Mouse (Mus musculus): ENCODE data around the gene Alox5ap. TPM values are rescaled to one million over a fixed set of nuclear protein-coding genes. Genes with fewer than 3 reads are reported as not detected.
A peak's percentile ranks its signal among the peaks of the same experiment; 100 is the strongest.

The Alox5ap gene
- polyA plus RNA-seq, 1 experiment from 2014 or later = 5.6 TPM

GRCm38 (mm10) chr5:149314514-149315081, 50.0 kb downstream of the Alox5ap start:
- ATAC-seq (ENCODE audit: low FRiP score) (no peak), DNase-seq (ENCODE audit: low spot score) (no peak)
- Histone ChIP-seq H3K4me3 (ENCODE audit: low read depth, low read length) (no peak overlapping the region), H3K36me3 (ENCODE audit: control insufficient read depth, insufficient read depth, low read length) (no peaks in the 10 kb centered on the region), H3K9ac (ENCODE audit: low read depth, low read length) (no peak overlapping the region), H3K4me2 (replicated peaks; ENCODE audit: low read depth, low read length) (no peak overlapping the region), H3K27me3 (ENCODE audit: control insufficient read depth, insufficient read depth, low read length) (no peaks in the 10 kb centered on the region), H3K27ac (ENCODE audit: low read depth, low read length) (no peak overlapping the region), H3K4me1 (replicated peaks; ENCODE audit: control insufficient read depth, insufficient read depth, low read length) (peaks cover 5% of the 10 kb centered on the region; the same call in 1 of the 2 replicates), H3K9me3 (ENCODE audit: control insufficient read depth, low read length) (no peaks in the 10 kb centered on the region)
- 86% methylated on average over 12 of the region's 12 CpGs for WGBS

GRCm38 (mm10) chr5:149316926-149317325, 52.4 kb downstream of the Alox5ap start:
- H3K4me3 ChIP-seq (ENCODE audit: low read depth, low read length) = no peak overlapping the region
- no peaks in the 10 kb centered on the region for H3K9me3 ChIP-seq (ENCODE audit: control insufficient read depth, low read length)
- no peaks in the 10 kb centered on the region for H3K36me3 ChIP-seq (ENCODE audit: control insufficient read depth, insufficient read depth, low read length)
- WGBS = 22% methylated on average over 4 of the region's 4 CpGs
- no peaks in the 10 kb centered on the region for H3K27me3 ChIP-seq (ENCODE audit: control insufficient read depth, insufficient read depth, low read length)
- no peak overlapping the region for H3K27ac ChIP-seq (ENCODE audit: low read depth, low read length)
- peaks cover 19% of the 10 kb centered on the region for H3K4me1 ChIP-seq (replicated peaks; ENCODE audit: control insufficient read depth, insufficient read depth, low read length)
- H3K9ac ChIP-seq (ENCODE audit: low read depth, low read length) = no peak overlapping the region
- H3K4me2 ChIP-seq (replicated peaks; ENCODE audit: low read depth, low read length) = no peak overlapping the region
- DNase-seq (ENCODE audit: low spot score) (peak; percentile 57), ATAC-seq (ENCODE audit: low FRiP score) (peak; percentile 62)

DNA sequence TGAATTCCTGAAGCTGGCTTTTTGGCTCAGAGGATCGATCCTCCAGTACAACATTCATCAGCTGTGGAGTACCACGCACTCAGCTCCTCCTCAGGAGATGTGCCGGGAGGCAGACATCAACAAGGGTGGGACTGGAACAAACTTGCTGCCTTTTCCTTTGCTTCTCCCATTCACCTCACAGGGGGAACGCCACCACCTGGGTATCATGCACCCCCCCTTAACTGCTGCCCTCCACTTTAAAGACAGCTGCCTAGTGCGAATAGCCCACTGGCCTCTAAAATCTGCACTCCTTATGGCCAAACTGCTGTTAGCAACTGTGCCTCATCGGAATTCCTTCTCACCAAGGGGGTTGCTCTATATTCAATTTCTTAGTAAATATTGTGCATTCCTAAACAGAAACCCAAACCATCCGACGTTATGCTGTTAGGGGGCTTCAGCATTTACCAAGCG, 55.3 kb downstream of the Alox5ap start:
- no peak for ATAC-seq (ENCODE audit: low FRiP score)
- Histone ChIP-seq H3K4me1 (replicated peaks; ENCODE audit: control insufficient read depth, insufficient read depth, low read length) (peaks cover 26% of the 10 kb centered on the region), H3K4me2 (replicated peaks; ENCODE audit: low read depth, low read length) (no peak overlapping the region), H3K9me3 (ENCODE audit: control insufficient read depth, low read length) (no peaks in the 10 kb centered on the region), H3K4me3 (ENCODE audit: low read depth, low read length) (no peak overlapping the region), H3K9ac (ENCODE audit: low read depth, low read length) (no peak overlapping the region; the same call in 1 of the 2 replicates), H3K27ac (ENCODE audit: low read depth, low read length) (peak overlapping the region; percentile 88), H3K27me3 (ENCODE audit: control insufficient read depth, insufficient read depth, low read length) (no peaks in the 10 kb centered on the region), H3K36me3 (ENCODE audit: control insufficient read depth, insufficient read depth, low read length) (no peaks in the 10 kb centered on the region)
- WGBS = 25% methylated on average over 9 of the region's 9 CpGs
- peak; percentile 32 for DNase-seq (ENCODE audit: low spot score)

DNA sequence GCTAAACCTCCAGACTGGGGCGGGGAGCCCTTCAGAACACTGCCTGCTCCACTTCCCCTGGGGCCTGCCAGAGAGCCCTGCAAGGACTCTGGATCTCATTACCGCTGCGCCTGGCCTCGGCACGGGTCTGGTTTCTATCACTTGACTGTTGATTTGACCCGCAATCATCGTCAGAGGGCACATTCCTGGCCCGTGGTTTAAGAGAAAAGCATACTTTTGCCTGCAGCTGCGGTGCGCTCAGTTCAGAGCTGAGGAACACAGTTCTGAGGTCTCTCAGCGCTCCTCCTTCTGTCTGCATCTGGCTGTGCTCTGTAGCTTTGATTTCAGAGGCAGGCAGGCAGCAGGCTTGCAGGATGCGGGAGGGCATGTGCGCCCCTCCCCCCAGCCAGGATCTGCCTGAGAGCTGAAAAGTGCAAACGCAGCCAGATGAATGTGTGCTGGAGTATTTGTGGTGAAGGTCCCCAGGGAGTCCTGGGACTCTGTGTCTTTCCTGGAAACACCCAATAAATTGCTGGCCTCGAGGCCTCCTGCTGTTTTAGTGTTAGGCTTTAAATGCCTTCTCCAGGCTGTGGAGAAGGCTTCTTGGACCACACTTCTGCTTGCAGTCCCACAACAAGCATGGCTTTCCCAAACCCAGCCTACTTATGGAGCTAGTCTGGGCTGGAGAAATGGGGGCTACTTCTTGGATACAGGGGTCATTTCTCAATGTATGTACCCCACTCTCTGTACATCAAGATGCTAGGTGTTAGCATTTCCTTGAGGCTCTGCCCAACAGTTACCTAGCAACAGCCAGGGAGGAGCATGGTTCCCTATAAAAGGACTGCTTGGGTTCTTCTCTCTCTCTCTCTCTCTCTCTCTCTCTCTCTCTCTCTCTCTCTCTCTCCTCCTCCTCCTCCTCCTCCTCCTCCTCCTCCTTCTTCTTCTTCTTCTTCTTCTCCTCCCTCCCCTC, 56.2 kb downstream of the Alox5ap start:
- DNase-seq (ENCODE audit: low spot score) (peak; percentile 86), ATAC-seq (ENCODE audit: low FRiP score) (peak; percentile 77)
- peak overlapping the region; percentile 59 for H3K9ac ChIP-seq (ENCODE audit: low read depth, low read length)
- no peaks in the 10 kb centered on the region for H3K9me3 ChIP-seq (ENCODE audit: control insufficient read depth, low read length)
- peak overlapping the region; percentile 38 for H3K4me2 ChIP-seq (replicated peaks; ENCODE audit: low read depth, low read length)
- H3K4me1 ChIP-seq (replicated peaks; ENCODE audit: control insufficient read depth, insufficient read depth, low read length) = peaks cover 26% of the 10 kb centered on the region
- H3K27ac ChIP-seq (ENCODE audit: low read depth, low read length) = peak overlapping the region; percentile 88
- H3K4me3 ChIP-seq (ENCODE audit: low read depth, low read length) = no peak overlapping the region
- H3K36me3 ChIP-seq (ENCODE audit: control insufficient read depth, insufficient read depth, low read length) = no peaks in the 10 kb centered on the region
- WGBS = 0% methylated on average over 15 of the region's 15 CpGs
- H3K27me3 ChIP-seq (ENCODE audit: control insufficient read depth, insufficient read depth, low read length) = no peaks in the 10 kb centered on the region

DNA sequence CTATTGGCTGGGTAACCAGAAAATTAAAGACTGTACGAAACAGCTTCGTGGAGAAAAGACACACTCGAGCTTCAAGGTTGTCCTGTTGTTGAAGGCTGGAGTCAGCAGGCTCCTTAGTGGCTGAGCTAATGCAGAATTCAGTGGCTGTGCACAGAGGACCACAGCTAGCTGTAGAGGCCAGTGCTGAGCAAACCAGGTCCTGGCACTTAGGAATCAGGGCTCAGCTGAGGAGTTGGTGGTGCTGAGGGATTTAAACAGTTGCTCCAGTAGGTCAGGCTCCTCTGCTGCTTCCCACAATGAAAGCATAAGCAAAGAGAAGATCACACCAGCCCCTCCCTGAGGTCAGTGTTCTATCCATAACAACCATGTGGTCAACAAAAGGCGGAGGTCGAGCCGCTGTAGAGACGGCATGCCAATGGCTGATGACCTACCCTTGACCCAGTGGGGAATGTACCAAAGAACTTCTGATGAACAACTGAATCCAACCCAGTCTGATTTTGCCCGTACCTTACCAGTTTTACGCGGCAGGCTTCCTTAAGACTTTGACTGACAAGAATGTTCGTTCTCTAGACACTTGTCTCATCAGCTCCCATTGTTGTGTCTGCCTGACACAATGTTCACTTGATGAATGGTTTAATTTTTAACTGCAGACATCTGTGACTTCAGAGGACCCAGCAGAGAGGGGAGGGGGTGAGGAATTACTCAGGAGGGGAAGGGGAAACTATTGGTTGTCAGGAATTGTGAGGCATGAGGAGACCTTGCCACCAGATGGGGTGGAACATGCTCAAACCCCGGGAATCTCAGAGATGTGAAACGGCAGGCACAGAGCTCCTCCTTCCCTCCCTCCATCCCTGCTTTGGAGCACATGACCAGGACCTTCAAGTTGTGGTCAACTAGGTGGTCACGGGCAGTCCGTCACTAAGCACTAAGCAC, 57.6 kb downstream of the Alox5ap start:
- Histone ChIP-seq H3K4me2 (replicated peaks; ENCODE audit: low read depth, low read length) (no peak overlapping the region), H3K36me3 (ENCODE audit: control insufficient read depth, insufficient read depth, low read length) (no peaks in the 10 kb centered on the region), H3K4me1 (replicated peaks; ENCODE audit: control insufficient read depth, insufficient read depth, low read length) (peaks cover 23% of the 10 kb centered on the region), H3K27me3 (ENCODE audit: control insufficient read depth, insufficient read depth, low read length) (no peaks in the 10 kb centered on the region), H3K4me3 (ENCODE audit: low read depth, low read length) (no peak overlapping the region), H3K9me3 (ENCODE audit: control insufficient read depth, low read length) (no peaks in the 10 kb centered on the region), H3K9ac (ENCODE audit: low read depth, low read length) (peak overlapping the region; percentile 28; the same call in 1 of the 2 replicates), H3K27ac (ENCODE audit: low read depth, low read length) (peak overlapping the region; percentile 67)
- ATAC-seq (ENCODE audit: low FRiP score) = peak; percentile 33; the same call in 1 of the 2 replicates
- 25% methylated on average over 15 of the region's 15 CpGs for WGBS
- DNase-seq (ENCODE audit: low spot score) = peak; percentile 44

- peak overlapping the region; percentile 24; the same call in 1 of the 2 replicates for H3K27ac ChIP-seq (ENCODE audit: low read depth, low read length)
- ATAC-seq (ENCODE audit: low FRiP score) (no peak), DNase-seq (ENCODE audit: low spot score) (no peak)
- H3K9ac ChIP-seq (ENCODE audit: low read depth, low read length) = no peak overlapping the region
- peaks cover 20% of the 10 kb centered on the region for H3K4me1 ChIP-seq (replicated peaks; ENCODE audit: control insufficient read depth, insufficient read depth, low read length)
- H3K27me3 ChIP-seq (ENCODE audit: control insufficient read depth, insufficient read depth, low read length) = no peaks in the 10 kb centered on the region
- H3K4me3 ChIP-seq (ENCODE audit: low read depth, low read length) = no peak overlapping the region
- no peak overlapping the region for H3K4me2 ChIP-seq (replicated peaks; ENCODE audit: low read depth, low read length)
- 87% methylated on average over 9 of the region's 9 CpGs for WGBS
- H3K9me3 ChIP-seq (ENCODE audit: control insufficient read depth, low read length) = no peaks in the 10 kb centered on the region
- no peaks in the 10 kb centered on the region for H3K36me3 ChIP-seq (ENCODE audit: control insufficient read depth, insufficient read depth, low read length)
Measured at GRCm38 (mm10) chr5:149322938-149323553, 58.5 kb downstream of the Alox5ap start.

DNA sequence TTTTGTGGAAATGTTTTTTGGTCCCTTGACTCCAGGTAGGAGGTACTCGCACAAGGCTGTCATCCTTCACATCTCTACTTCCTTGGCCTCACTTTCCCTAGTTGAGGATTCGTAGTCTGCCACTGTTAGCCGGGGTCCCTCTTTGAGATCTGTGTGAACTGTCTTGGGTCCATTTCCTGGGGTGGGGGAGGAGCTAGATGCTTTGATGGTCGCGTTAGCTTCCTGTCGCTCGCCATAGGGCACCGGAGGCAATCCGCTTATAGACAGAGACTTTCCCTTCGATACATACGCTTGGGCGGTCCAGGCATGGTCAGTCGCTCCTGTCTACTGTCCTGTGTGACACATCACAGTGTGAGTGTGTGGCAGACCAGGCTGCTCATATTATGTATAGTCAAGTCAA, 60.2 kb downstream of the Alox5ap start:
- WGBS = 88% methylated on average over 13 of the region's 13 CpGs
- Histone ChIP-seq H3K27ac (ENCODE audit: low read depth, low read length) (no peak overlapping the region), H3K4me1 (replicated peaks; ENCODE audit: control insufficient read depth, insufficient read depth, low read length) (peaks cover 20% of the 10 kb centered on the region)

More for the DNA sequence above, 60.2 kb downstream of the Alox5ap start:
- DNase-seq (ENCODE audit: low spot score) = no peak
- Histone ChIP-seq H3K27me3 (ENCODE audit: control insufficient read depth, insufficient read depth, low read length) (no peaks in the 10 kb centered on the region), H3K9me3 (ENCODE audit: control insufficient read depth, low read length) (no peaks in the 10 kb centered on the region), H3K9ac (ENCODE audit: low read depth, low read length) (no peak overlapping the region), H3K4me2 (replicated peaks; ENCODE audit: low read depth, low read length) (no peak overlapping the region), H3K4me3 (ENCODE audit: low read depth, low read length) (no peak overlapping the region), H3K36me3 (ENCODE audit: control insufficient read depth, insufficient read depth, low read length) (no peaks in the 10 kb centered on the region)
- no peak for ATAC-seq (ENCODE audit: low FRiP score)
